Mouse (Mus musculus): Measurements from ENCODE around the gene Tbc1d15.
A peak's percentile ranks its signal among the peaks of the same experiment; 100 is the strongest.
"Not testable (repeated sequence)": the region's sequence is repeated elsewhere in the genome, so short reads cannot be mapped to it uniquely, and the experiment has no call there.

The Tbc1d15 gene

DNA sequence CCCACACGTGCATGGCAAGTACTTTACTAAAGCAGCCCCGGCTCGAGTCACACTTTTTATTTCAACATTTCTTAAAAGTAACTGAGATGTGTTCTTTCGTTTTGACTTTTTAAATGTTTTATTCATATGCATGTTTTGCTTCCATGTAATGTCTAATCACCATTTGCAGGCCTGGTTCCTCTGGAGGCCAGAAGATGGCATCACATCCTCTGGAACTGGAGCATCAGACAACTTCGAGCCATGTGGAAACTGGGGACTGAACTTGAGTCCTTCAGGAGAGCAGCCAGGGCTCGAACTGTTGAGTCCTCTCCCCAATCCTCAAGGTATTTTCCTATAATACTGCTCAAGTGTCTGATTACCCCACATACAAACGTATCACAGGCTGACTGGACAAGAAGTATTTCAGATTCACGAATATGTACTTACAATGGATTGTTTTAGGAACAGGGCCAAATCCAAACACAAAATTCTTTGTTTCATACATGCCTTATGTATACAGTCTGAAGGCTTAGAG lies 10.1 kb downstream of the Tbc1d15 start:
- DNase-seq = peak; percentile 38

DNA sequence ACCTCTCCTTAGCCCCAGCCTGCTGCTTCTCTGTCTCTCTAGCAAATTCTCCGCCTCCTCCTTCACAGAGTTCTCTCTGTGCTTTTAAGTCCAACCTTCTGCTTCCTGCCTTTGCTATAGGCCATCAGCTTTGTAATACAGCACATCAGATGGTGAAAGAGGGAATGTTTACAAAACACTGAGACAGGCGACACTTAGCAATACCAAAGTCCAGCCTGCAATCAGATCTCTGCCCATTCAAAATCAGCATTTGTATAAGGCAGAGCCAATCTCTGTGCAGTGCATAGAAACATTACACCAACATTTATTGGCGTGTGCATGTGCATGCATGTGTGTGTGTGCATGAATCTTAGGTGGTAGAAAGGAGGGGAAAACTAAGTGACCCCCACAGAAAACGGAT lies 13.3 kb downstream of the Tbc1d15 start:
- no peak for DNase-seq

DNA sequence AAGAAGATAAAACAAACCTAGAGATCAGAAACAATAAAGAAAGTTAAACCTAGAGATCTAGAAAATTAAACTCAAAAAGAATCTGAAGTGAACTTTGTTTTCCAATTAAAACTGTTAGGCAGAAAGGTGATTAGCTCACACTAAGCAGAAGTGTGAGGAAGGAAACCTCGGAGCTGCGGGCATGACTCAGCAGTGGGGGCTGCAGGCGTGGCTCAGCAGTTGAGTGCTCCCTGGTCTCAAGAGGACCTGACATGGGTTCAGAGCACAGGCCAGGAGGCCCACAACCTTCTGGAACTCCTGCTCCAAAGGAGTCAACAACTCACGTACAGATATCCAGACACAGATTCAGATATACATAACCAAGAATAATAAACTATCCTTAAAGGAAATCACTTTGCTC lies 14.5 kb downstream of the Tbc1d15 start:
- DNase-seq = no peak

DNA sequence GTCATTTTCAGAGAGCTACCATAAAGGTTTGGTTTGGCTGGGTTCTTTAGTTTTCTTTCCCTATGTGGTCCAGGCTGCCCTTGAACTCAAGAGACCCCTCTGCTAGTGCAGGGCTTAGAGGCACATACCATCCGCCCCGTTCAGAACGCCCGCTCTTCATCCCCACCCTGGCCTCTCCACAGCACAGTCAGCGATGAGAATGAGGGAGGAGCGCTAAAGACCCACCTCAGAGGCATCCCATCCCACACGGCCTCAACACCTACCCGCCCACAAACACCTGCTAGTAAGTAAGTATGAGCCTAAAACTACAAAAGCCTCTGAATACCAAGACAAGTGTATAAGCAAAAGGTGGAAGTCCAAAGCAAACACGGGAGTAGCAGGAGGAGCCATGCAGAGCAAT lies 15.8 kb downstream of the Tbc1d15 start:
- DNase-seq = no peak

DNA sequence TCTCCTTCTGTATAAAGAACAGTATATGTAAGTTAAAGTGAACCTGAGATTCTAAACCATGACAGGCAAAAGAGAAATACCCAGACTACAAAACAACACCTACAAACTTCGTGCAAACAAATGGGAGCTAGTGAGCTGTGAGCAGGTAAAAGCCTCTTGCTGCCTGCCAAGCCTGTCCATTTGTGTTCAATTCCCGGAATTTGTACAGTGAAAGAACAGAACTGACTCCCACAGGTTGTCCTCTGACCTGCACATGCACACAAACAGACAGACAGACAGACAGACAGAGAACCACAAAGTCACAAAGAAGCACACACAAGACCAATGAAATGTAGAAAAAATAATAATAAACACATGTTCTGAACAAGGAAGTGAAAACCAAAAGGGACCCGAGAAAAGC lies 17.5 kb downstream of the Tbc1d15 start:
- no peak for DNase-seq

DNA sequence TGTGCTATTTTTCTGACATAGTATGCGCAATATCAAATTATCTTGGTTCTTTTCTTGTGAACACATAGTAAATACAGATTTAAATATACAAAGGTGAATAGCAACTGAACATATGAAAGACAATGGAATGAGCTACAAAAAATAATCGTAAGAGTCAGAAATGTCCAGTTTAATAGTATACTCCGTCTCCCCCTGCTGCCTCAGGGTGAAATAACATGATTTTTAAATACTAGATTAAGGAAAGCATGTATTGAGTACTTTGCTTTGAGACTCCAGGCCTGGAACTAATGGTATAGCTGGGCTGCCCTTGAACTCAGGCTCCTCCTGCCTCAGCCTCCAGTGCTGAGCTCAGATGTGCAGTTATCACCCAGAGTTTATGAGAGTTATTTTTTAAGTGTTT lies 18.8 kb downstream of the Tbc1d15 start:
- DNase-seq = no peak

DNA sequence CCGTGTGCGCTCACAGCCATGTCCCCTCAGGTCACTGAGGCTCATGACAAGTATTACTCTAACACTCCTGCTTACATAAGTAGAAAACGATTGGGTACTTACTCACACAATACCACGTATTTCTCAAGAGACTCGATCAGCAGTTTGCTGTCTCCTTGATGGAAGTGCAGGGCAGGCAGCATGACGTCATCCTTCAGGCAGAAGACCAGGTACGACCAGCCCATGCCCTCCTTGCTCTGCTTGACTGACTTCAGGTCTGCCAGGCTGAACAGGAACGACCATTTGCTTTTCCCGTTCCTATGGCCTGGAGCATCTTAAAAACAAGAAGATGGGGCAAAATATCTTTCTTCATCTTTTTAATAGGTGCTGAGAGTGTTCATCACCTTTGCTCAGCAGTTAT lies 22.2 kb downstream of the Tbc1d15 start:
- no peak for DNase-seq

DNA sequence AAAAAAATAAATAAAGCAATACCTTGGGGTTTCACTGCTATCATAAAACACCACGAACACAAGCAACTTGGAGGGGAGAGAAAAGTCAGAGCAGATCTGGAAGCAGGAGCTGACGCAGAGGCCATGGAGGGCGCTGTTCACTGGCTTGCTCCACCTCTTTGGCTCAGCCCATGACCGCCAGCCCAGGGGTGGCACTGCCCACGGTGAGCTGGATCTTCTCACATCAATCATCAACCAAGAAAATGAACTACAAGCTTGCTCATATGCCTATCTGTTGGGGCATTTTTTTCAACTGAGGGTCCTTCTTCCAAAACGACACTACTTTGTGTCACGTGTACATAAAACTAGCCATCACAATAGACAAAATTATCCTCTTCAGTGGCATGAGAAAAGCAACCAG lies 24.7 kb downstream of the Tbc1d15 start:
- DNase-seq = no peak

DNA sequence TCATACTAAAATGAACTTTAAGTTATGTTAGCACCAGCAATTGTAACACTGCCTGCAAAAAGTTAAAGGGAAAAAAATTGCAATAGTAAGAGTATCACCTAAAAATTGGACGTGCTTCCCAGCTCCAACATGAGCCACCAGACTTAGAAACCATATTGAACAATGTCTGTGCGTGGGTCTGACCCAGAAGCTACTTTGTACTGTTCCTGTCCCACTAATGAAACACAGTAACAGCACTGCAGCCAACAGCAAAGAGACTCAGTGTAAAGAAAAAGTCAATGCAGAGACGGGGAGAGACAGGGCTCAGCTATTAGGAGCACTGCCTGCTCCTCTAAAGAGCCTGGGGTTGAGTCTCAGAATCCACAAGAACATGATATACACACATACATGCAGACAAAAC lies 27.4 kb downstream of the Tbc1d15 start:
- no peak for DNase-seq

DNA sequence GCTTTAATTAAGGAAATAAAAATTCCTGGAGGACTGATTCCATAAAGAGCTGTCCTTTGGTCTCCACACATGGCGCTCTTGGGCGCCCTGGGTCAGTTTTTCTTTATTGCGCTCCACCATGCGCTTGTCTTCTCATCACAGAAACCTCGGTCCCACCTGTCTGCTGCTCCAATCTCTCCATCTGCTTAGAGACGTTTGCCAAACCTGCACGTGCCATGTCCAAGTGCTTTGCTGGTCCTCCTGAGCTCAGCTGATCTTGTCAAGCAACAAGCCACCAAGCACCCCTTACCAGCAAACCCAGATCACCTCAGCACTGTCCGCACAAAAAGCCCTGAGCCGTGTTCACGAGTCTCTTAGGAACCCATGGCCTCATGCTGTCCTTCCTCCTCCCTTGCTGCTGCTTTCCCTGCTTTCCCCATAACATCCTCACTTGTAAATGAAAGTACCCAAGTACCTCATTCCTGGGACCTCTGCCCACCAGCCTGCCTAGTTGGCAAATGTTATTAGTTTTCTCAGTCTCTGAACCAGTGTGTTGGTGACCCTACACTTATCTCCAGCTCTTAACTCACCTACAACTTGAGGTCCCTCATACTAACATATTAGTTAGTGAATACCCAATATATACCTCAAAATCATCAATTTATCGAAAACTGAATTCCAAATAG lies 38.2 kb downstream of the Tbc1d15 start:
- no peak for DNase-seq

DNA sequence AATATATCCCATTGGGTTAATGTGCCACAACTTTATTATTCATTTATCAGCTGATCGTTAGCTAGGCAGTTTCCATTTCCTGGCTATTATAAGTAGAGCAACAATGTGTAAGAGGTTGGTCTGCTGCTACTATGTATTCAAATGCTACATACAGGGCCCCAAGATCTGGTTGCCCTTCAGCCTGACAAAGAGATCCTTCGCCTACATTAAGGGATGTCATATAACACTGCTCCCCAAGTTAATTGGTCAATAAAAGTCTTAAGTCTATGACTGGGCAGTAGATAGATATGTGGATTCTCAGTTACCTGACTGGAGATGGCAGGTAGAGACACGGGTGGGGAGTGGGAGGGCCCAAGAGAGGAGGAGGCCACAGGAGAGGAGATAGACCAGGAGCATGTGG lies 45.4 kb downstream of the Tbc1d15 start:
- no peak for DNase-seq

DNA sequence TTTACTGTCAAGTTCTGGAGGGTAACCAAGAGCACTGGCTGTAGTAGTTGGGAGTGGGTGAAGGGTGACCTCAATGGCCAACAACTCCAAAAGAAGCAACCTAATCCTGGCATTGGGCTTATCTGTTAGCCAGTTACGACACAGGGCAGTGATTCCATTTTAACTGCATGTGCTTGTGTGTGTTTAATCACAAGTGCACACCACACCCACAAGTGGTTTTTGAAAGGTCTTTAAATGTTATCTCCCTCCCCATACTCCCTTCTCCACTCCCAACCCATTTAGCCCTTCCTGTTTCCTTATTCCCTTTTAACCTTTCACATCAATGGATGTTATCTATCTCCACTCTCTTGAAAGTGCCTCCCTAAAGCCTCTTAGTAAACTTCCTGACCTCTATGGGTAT lies 46.0 kb downstream of the Tbc1d15 start:
- peak; percentile 13 for DNase-seq

DNA sequence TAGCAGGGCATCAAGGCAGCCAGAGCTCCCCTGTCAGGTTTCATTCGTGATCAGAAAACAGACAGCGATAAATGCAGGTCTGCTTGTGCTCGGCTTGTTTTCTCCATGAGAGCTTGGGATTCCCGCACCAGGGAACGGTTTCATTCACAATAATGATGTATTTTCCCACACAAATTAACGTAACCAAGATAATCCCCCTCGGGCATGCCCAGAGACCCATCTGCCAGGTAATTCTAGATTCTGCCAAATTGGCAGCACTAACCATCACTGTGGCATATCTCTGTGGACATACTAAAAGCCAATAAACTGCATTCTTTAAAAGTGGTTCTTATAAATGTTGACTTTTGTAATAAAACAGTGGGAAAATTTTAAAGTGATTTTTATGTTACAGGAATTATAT lies 60.1 kb downstream of the Tbc1d15 start:
- no peak for DNase-seq

DNA sequence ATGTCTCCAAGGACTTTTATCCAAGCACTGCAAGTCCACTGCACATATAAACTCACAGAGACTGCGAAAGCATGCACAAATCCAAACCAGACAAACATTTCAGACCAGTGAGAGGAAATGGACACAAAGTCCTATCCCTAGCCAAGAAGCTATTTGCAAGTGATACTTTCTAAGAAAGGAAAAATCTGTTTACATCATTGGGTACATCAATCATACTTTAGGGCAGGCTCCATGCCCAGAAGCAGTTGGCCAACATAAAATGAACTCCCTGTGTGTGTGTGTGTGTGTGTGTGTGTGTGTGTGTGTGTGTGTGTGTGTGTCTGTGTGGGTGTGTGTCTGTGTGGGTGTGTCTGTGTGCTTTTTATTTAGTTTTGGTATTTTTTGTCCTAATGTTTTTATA lies 63.9 kb downstream of the Tbc1d15 start:
- DNase-seq = no peak

DNA sequence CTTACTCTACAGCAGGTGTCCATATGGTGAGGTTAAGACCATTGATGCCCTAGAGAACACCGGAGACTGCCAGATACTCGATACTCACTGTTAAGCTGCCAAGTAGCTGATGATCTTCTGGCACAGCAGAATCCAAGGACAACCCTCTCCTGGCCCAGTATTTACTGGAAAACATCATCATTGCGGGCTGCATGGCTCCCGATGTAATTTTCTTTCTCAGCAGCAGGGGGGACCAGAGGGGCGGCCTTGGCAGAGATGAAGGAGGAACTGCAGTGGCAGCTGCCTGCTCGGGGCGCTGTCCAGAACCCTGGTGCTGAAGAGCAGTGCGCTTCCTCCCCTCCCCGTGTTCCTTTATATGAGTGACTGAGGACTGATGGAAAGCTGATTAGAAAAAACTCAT lies 66.6 kb downstream of the Tbc1d15 start, which contains the start of gene Tph2:
Tph2 (minus strand) TSS at position 326 of the 400 bp plus-strand sequence.
- DNase-seq = peak; percentile 67

DNA sequence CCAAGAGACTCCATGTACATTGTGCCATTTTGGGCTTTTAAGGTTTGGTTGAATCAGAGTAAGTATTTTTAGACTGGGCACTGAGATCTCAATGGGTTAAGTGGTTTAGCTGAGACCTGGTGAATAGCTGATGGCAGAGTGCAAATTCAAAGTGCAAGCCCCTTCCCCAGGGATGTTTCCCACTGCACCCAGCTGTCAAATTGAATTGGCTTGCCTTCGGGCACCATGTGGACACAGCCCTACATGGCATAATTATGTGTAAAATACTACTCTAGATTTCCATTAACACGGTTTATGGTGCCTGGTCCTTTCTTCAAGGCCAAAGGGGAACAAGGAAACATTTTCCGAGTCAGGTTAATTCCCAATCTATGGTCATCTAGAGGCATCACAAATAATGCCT lies 70.2 kb downstream of the Tbc1d15 start:
- no peak for DNase-seq

DNA sequence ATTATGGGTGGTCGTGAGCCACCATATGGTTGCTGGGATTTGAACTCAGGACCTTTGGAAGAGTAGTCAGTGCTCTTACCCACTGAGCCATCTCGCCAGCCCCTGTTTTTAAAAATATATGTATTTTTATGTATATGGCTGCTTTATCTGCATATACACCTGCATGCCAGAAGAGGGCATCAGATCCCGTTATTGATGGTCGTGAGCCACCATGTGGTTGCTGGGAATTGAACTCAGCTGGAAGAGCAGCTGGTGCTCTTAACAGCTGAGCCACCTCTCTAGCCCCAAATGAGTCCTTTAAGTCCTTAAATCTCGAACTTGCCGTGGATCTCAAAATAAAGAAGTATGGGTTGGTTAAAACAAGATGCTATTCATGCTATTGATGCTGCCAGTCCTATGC lies 73.2 kb downstream of the Tbc1d15 start:
- not testable (repeated sequence) for DNase-seq

DNA sequence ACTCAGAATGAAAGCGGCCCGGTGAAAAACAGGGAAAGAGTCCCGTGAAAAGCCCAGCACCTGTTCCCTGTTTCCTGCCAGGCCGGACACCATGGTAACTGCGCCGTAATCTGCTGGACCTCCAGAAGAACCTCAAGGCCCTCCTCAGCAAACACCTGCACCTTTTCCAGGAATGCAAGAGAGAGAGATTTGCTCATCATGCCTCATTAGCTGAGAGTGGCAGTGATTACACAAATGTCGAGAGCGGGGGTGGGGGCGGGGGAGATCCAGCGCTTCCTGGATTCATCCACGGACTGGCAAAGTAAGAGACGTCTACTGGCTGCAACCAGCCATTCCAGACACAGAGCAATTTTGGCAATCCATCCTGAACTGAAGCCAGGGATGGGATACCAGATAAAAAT lies 75.7 kb downstream of the Tbc1d15 start:
- no peak for DNase-seq

DNA sequence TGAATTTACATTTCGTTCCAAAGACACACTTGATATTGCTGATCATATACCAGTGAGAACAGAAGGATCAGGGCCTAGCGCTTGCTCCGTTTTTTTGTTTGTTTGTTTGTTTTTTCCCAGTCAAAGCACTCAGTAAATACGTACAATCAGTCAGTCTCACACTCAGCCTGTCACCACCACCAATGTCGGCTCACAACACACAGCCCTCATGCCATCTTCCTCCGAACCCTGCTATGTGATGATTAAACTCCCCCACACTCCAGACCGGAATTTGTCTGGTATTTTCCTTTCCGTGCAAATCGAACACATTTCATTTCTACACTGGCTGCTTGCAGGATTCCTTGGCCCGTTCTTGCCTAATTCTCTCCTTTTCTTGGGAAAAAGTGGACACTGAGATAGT lies 77.9 kb downstream of the Tbc1d15 start:
- no peak for DNase-seq

DNA sequence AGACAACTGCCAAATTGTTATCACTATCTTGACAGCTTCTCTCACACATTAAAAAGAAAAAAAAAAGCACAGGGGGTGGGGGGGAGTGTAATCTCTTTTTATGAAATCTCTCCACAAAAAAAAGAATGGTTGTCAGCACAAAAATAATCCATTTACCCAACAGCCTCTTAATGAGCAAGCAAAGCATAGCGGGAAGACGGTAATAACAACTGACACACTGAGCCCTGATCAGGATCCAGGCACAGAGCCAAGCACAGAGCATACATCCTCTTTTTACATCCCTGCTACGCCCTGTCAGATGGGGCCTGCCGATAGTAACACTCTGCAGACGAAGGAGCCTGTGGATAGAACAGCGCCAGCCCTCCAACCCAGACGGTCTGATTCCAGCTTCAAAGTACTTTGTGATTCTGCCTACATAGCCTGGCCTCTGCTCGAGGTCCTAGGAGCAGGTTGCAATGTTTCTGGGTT lies 79.9 kb downstream of the Tbc1d15 start:
- peak; percentile 47 for DNase-seq

DNA sequence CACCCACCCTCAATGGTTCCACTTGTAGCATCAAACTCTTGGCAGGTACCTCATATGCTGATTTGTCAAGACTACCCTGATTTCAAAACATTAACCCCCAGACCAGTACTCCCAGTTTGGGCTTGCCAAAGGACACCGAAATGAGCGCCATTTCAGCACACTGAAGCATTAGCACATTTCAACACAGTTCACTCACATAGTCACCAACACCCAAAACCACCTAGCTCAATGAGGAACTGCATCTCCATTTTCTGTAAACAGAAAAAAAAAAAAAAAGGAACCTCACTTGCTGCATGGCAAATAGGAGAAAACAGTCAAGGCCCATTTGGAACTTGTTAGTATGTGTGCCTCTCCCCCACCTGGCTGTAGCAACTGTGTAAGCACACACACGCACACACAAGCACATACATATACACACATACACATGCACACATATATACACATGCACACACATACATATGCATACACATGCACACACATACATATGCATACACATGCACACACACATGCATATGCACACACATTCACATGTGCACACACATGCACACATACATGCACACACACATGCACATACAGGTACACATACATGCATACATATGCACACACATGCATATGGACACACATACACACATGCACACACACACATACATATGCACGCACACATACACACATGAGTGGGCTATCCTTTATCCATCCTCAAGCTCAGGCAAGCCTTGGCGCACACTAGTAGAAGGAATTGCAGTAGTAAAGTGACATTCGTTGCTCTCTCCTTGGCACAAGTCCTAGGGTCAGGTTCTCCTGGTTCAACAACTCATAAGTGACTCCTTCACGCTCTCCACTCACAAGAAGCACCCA lies 80.5 kb downstream of the Tbc1d15 start:
- DNase-seq = peak; percentile 14

DNA sequence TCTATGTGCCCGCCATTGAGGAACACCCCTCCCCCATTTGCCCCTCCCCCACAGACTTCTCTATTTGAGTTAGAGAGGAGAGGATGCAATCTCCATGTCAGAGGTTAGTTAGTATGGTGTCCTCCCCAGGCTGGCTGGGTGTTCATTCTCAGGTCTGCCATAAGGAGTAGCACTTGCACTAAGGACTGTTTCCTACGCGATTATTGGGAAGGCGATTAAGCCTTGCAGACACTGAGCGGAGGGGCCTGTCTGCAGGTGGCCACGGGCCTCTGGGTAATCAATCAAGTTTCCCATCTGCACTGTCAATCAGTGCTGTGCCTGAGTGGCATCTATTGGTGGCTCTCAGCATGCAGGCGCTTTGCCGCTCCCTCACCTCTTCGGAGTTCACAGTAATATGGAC lies 81.9 kb downstream of the Tbc1d15 start:
- no peak for DNase-seq

DNA sequence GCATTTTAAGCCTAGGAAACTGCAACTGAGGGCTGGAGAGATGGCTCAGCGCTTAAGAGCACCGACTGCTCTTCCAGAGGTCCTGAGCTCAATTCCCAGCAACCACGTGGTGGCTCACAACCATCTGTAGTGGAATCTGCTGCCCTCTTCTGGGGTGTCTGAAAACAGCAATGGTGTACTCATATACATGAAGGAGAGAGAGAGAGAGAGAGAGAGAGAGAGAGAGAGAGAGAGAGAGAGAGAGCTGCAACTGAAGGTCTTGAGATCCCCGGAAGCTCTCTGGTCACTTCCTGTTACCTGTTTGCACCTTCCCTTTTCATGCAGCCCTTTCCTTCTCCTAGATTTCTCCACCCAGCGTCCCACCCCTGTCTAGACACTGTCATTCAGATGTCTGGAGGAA lies 91.0 kb downstream of the Tbc1d15 start:
- DNase-seq = no peak
